Mouse (Mus musculus) midbrain, embryonic 10.5 days (tissue): ENCODE measurements around the gene Vps35l. TPM values are rescaled to one million over a fixed set of nuclear protein-coding genes. Genes with fewer than 3 reads are reported as not detected.

ENCODE experiments used
- DNase-seq: peaks from one replicate; pipeline ENCODE4 v3.0.0-alpha.2; 2017; ENCODE audit warnings: low spot score
- H3K27ac ChIP-seq: fragments of 300-500 bp; sonication (generic); replicated peaks from 2 replicates; pipeline ENCODE4 v1.5.1; 2016; ENCODE audit warnings: mild to moderate bottlenecking
- H3K27me3 ChIP-seq: fragments of 300-500 bp; sonication (generic); 2 replicates; pipeline ENCODE4 v1.6.1; 2016; ENCODE audit warnings: low read depth, mild to moderate bottlenecking; ENCODE audit not compliant: poor library complexity, severe bottlenecking
- H3K36me3 ChIP-seq: fragments of 300-500 bp; sonication (generic); 2 replicates; pipeline ENCODE4 v1.6.1; 2016; ENCODE audit warnings: mild to moderate bottlenecking, moderate library complexity
- H3K4me1 ChIP-seq: fragments of 300-500 bp; sonication (generic); 2 replicates; pipeline ENCODE4 v1.6.1; 2016
- H3K4me3 ChIP-seq: fragments of 300-500 bp; sonication (generic); 2 replicates; pipeline ENCODE4 v1.5.1; 2016; ENCODE audit warnings: mild to moderate bottlenecking, moderate library complexity
- H3K9me3 ChIP-seq: fragments of 300-500 bp; sonication (generic); replicated peaks from 2 replicates; pipeline ENCODE4 v1.6.1; 2016; ENCODE audit warnings: mild to moderate bottlenecking
- WGBS: fragments of 180-500 bp; shearing (Covaris S2); methylation state at CpG from one replicate; pipeline ENCODE4 v1.1.7; 2016; 5-methylcytosine and 5-hydroxymethylcytosine counted together
- polyA plus RNA-seq: library from polyadenylated mRNA; unstranded; fragments of >200 nt; fragmentation: Nextera tagmentation; extraction: Ambion mirVana; gene quantifications from 2 replicates; pipeline ENCODE4 v1.2.1, GENCODE M21; 2016

The Vps35l gene
- polyA plus RNA-seq, 1 experiment from 2014 or later: 68.6 TPM

DNA sequence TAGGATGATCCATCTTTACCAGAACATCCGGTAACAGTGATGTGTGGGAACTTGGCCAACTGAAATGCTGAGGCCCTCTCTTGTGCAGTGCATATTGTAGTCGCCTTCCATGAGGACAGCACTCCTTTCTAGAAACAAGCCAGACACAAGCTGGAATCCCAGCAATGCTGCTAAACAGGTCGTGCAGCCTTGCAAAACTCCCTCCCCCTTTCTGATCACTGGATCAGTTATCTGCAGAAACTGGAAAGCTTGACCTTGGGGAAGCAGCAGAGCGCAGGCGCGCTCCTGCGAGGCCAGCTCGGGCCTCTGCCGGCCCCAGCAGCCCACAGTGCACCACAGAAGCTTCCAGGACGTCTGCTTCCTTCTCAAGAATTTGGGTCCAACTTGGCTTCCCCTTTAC lies 108.8 kb downstream of the Vps35l start:
- Histone ChIP-seq H3K4me1 (peaks cover 2% of the 10 kb centered on the region; the same call in 1 of the 2 replicates), H3K36me3 (peaks cover 100% of the 10 kb centered on the region), H3K27ac (no peak overlapping the region), H3K4me3 (no peak overlapping the region), H3K27me3 (no peaks in the 10 kb centered on the region), H3K9me3 (no peaks in the 10 kb centered on the region)
- no peak for DNase-seq
- 85% methylated on average over 10 of the region's 10 CpGs for WGBS

- Histone ChIP-seq H3K27me3 (no peaks in the 10 kb centered on the region), H3K36me3 (peaks cover 94% of the 10 kb centered on the region), H3K4me1 (peaks cover 11% of the 10 kb centered on the region), H3K9me3 (no peaks in the 10 kb centered on the region), H3K4me3 (no peak overlapping the region), H3K27ac (no peak overlapping the region)
- no peak for DNase-seq
- 92% methylated on average over 5 of the region's 5 CpGs for whole genome bisulfite sequencing
These were observed 109.7 kb downstream of the Vps35l start for GRCm38 (mm10) chr7:118849543-118850250.

GRCm38 (mm10) chr7:118850676-118851290 lies 110.8 kb downstream of the Vps35l start:
- 87% methylated on average over 9 of the region's 9 CpGs for WGBS
- H3K4me1 ChIP-seq: peaks cover 15% of the 10 kb centered on the region
- DNase-seq: no peak
- H3K27ac ChIP-seq: no peak overlapping the region
- H3K9me3 ChIP-seq: no peaks in the 10 kb centered on the region
- H3K27me3 ChIP-seq: no peaks in the 10 kb centered on the region
- no peak overlapping the region for H3K4me3 ChIP-seq
- H3K36me3 ChIP-seq: peaks cover 83% of the 10 kb centered on the region

GRCm38 (mm10) chr7:118851571-118851970 lies 111.5 kb downstream of the Vps35l start:
- peaks cover 75% of the 10 kb centered on the region for H3K36me3 ChIP-seq
- H3K27ac ChIP-seq: no peak overlapping the region
- no peak for DNase-seq
- no peak overlapping the region for H3K4me3 ChIP-seq
- WGBS: 98% methylated on average over 7 of the region's 7 CpGs
- H3K4me1 ChIP-seq: peaks cover 21% of the 10 kb centered on the region
- no peaks in the 10 kb centered on the region for H3K9me3 ChIP-seq
- H3K27me3 ChIP-seq: no peaks in the 10 kb centered on the region

DNA sequence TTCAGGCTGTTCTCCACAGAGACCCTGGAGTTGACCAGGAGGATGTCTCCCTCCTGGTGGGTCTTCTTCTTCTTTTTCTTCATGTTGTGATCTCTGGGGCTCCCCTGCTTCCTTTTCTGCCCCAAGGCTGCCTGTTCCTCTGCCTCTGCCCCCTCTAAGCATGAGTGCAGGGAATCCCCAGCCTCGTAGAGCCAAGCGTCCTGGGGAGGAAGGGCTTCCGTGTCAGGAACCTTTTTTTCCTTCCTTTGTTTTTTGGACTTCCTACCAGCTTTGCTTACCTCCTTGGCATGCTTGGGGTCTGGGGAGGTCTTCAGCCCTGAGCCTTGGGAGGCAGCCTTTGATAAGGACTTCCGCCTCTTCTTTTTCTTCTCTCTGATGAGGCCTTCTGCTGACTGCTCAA lies 112.6 kb downstream of the Vps35l start:
- 89% methylated on average over 4 of the region's 4 CpGs for WGBS
- Histone ChIP-seq H3K9me3 (no peaks in the 10 kb centered on the region), H3K4me3 (no peak overlapping the region), H3K4me1 (peaks cover 22% of the 10 kb centered on the region), H3K36me3 (peaks cover 68% of the 10 kb centered on the region), H3K27ac (no peak overlapping the region), H3K27me3 (no peaks in the 10 kb centered on the region)
- DNase-seq: no peak

DNA sequence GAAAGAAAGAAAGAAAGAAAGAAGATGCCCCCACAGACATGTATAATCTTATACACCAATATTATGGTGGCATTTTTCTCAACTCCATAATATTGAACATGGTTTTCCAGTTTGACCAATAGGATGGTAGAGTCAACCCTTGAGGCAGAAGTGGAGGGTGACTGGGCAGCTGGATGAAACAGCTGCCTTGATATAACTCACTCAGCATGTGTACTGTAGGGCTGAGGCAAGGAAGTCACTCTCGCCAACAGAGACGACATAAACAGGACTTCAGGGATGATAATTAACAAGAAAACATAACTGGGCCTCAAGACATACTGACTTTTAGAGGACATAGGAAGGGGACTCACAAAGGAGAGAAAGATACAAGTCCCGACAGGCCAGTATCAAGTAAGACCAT lies 114.6 kb downstream of the Vps35l start:
- peaks cover 22% of the 10 kb centered on the region for H3K4me1 ChIP-seq
- WGBS: 31% methylated on average over 3 of the region's 3 CpGs
- H3K36me3 ChIP-seq: peaks cover 63% of the 10 kb centered on the region
- H3K27ac ChIP-seq: peak overlapping the region; percentile 87
- H3K9me3 ChIP-seq: no peaks in the 10 kb centered on the region
- no peaks in the 10 kb centered on the region for H3K27me3 ChIP-seq
- peak overlapping the region; percentile 91 for H3K4me3 ChIP-seq
- DNase-seq: no peak

- under 1% methylated on average over 57 of the region's 57 CpGs for WGBS
- peaks cover 55% of the 10 kb centered on the region for H3K36me3 ChIP-seq
These were observed 115.3 kb downstream of the Vps35l start, which contains the start of gene Iqck for GRCm38 (mm10) chr7:118855171-118855876. Gene Iqck (plus strand): TSS chr7:118855752.

DNA sequence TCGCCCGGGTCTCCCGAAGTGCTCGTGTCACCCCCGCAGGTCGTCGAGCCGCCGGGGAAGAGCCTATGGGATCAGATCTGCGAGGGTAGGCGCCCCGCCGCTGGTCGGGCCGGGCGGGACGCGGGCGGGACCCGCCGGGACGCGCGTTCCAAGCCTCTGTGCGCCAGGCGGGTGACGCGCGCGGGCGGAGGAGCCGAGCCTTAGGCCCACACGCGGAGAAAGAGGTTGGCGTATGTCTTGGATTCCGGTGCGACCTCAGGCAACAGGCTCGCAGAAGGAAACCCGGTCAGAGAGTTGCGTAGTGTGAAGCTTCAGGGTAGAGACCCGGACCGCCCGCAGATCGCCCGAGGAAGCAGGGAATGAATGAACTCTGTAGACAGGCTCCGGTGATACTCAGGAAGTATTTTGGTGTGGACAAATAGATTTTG lies 115.9 kb downstream of the Vps35l start, which contains the start of gene Knop1:
Gene Knop1 (minus strand): TSS at position 378 of the 428 bp plus-strand sequence.
- Histone ChIP-seq H3K4me3 (peak within 1 kb of the TSS; percentile 91), H3K4me1 (peaks cover 22% of the 10 kb centered on the region), H3K27me3 (no peaks in the 10 kb centered on the region), H3K27ac (peak within 1 kb of the TSS; percentile 87), H3K36me3 (peaks cover 50% of the 10 kb centered on the region), H3K9me3 (no peaks in the 10 kb centered on the region)
- WGBS: 1% methylated on average over 46 of the region's 46 CpGs
- no peak for DNase-seq

More at GRCm38 (mm10) chr7:118855171-118855876, 115.3 kb downstream of the Vps35l start, which contains the start of gene Iqck:
- Histone ChIP-seq H3K4me3 (peak within 1 kb of the TSS; percentile 91), H3K27me3 (no peaks in the 10 kb centered on the region), H3K4me1 (peaks cover 22% of the 10 kb centered on the region), H3K27ac (peak within 1 kb of the TSS; percentile 87), H3K9me3 (no peaks in the 10 kb centered on the region)
- DNase-seq: peak; percentile 92

GRCm38 (mm10) chr7:118858640-118859039 lies 118.6 kb downstream of the Vps35l start:
- no peaks in the 10 kb centered on the region for H3K27me3 ChIP-seq
- no peak overlapping the region for H3K4me3 ChIP-seq
- no peaks in the 10 kb centered on the region for H3K9me3 ChIP-seq
- WGBS: 94% methylated on average over 1 of the region's 1 CpGs
- H3K27ac ChIP-seq: no peak overlapping the region
- peaks cover 21% of the 10 kb centered on the region for H3K4me1 ChIP-seq
- DNase-seq: no peak
- peaks cover 22% of the 10 kb centered on the region for H3K36me3 ChIP-seq

DNA sequence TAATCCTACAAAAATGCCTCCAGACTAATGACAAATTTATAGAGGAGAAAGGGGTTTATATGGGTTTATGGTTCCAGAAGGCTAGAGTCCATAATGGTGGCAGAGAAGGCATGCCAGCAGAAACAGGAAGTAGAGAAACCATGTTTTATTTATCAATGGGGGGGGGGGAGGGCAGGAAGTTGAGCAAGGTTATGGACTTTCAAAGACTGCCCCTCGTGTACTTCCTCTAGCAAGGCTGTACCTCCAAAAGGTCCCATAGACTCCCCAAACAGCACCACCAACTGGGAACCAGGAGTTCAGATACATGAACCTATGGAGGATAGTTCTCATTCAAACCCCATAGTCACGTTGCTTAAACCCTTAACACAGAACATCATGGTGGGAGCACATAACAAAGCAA lies 125.3 kb downstream of the Vps35l start:
- H3K9me3 ChIP-seq: no peaks in the 10 kb centered on the region
- no peak for DNase-seq
- no peaks in the 10 kb centered on the region for H3K36me3 ChIP-seq
- no peak overlapping the region for H3K27ac ChIP-seq
- no peaks in the 10 kb centered on the region for H3K4me1 ChIP-seq
- 80% methylated on average over 2 of the region's 2 CpGs for WGBS
- H3K27me3 ChIP-seq: no peaks in the 10 kb centered on the region
- no peak overlapping the region for H3K4me3 ChIP-seq

GRCm38 (mm10) chr7:118879466-118880029 lies 139.5 kb downstream of the Vps35l start:
- Histone ChIP-seq H3K9me3 (no peaks in the 10 kb centered on the region), H3K4me3 (no peak overlapping the region), H3K36me3 (no peaks in the 10 kb centered on the region), H3K27me3 (peaks cover 5% of the 10 kb centered on the region; the same call in 1 of the 2 replicates), H3K27ac (no peak overlapping the region), H3K4me1 (peaks cover 10% of the 10 kb centered on the region; the same call in 1 of the 2 replicates)
- 79% methylated on average over 3 of the region's 3 CpGs for WGBS
- no peak for DNase-seq

GRCm38 (mm10) chr7:118883957-118884356 lies 143.9 kb downstream of the Vps35l start:
- H3K27ac ChIP-seq: no peak overlapping the region
- no peak for DNase-seq

More at GRCm38 (mm10) chr7:118883957-118884356, 143.9 kb downstream of the Vps35l start:
- peaks cover 38% of the 10 kb centered on the region for H3K4me1 ChIP-seq
- H3K36me3 ChIP-seq: no peaks in the 10 kb centered on the region
- no peak overlapping the region for H3K4me3 ChIP-seq
- H3K27me3 ChIP-seq: peaks cover 17% of the 10 kb centered on the region; the same call in 1 of the 2 replicates
- 81% methylated on average over 4 of the region's 4 CpGs for WGBS
- H3K9me3 ChIP-seq: no peaks in the 10 kb centered on the region
